Mouse (Mus musculus) brain, embryonic 14.5 days (tissue): ENCODE measurements around the gene Sgms1. TPM values are rescaled to one million over a fixed set of nuclear protein-coding genes. Genes with fewer than 3 reads are reported as not detected.

Experiments
- DNase-seq: peaks from one replicate; pipeline ENCODE4 v3.0.0-alpha.2; 2011; ENCODE audit warnings: low read depth
- CTCF ChIP-seq: fragments of 200-500 bp; IDR thresholded peaks from 2 replicates; pipeline ENCODE4 v1.5.1; 2012; ENCODE audit warnings: inconsistent platforms, mild to moderate bottlenecking, moderate library complexity, borderline replicate concordance; ENCODE audit not compliant: insufficient read depth, insufficient read length; ENCODE audit errors: extremely low read depth
- POLR2A ChIP-seq: fragments of 200-500 bp; IDR thresholded peaks from 2 replicates; pipeline ENCODE4 v1.6.1; 2012; ENCODE audit warnings: mild to moderate bottlenecking, inconsistent platforms, borderline replicate concordance; ENCODE audit not compliant: poor library complexity, insufficient read depth, insufficient read length, severe bottlenecking; ENCODE audit errors: extremely low read depth
- polyA plus RNA-seq: library from polyadenylated mRNA; depleted of rRNA; stranded (reverse); fragments of >200 nt; gene quantifications from 2 replicates; pipeline ENCODE4 v1.2.3, GENCODE M21; 2012

Gene Sgms1
- polyA plus RNA-seq, 1 experiment = 13.6 TPM

- DNase-seq = peak; percentile 29
- TF ChIP-seq POLR2A (no peak), CTCF (no peak)
Measured at GRCm38 (mm10) chr19:32176458-32176857, 213.1 kb downstream of the Sgms1 start.

GRCm38 (mm10) chr19:32175991-32176390 lies 213.5 kb downstream of the Sgms1 start:
- DNase-seq = no peak
- TF ChIP-seq CTCF (no peak), POLR2A (no peak)

- TF ChIP-seq CTCF (no peak), POLR2A (no peak)
- no peak for DNase-seq
Measured at GRCm38 (mm10) chr19:32175013-32175412, 214.5 kb downstream of the Sgms1 start.

- no peak for DNase-seq
- TF ChIP-seq POLR2A = no peak
- TF ChIP-seq CTCF = no peak
Measured at GRCm38 (mm10) chr19:32174561-32174960, 215.0 kb downstream of the Sgms1 start.

GRCm38 (mm10) chr19:32173522-32174184 lies 215.9 kb downstream of the Sgms1 start:
- TF ChIP-seq POLR2A (no peak), CTCF (no peak)
- no peak for DNase-seq

- TF ChIP-seq POLR2A (no peak), CTCF (no peak)
Measured at GRCm38 (mm10) chr19:32172511-32172981, 217.0 kb downstream of the Sgms1 start.

GRCm38 (mm10) chr19:32171981-32172380 lies 217.5 kb downstream of the Sgms1 start:
- DNase-seq = no peak
- TF ChIP-seq CTCF = no peak
- no peak for TF ChIP-seq POLR2A

More at GRCm38 (mm10) chr19:32172511-32172981, 217.0 kb downstream of the Sgms1 start:
- DNase-seq = no peak

- peak; percentile 85 for DNase-seq
- TF ChIP-seq POLR2A = no peak
- TF ChIP-seq CTCF = peak; percentile 71; the same call in 1 of the 2 replicates
Measured at GRCm38 (mm10) chr19:32169634-32170540, 219.6 kb downstream of the Sgms1 start.

- DNase-seq = no peak
- no peak for TF ChIP-seq CTCF
- TF ChIP-seq POLR2A = no peak
Measured at GRCm38 (mm10) chr19:32168031-32168430, 221.5 kb downstream of the Sgms1 start.

GRCm38 (mm10) chr19:32166823-32167605 lies 222.5 kb downstream of the Sgms1 start:
- DNase-seq = no peak
- TF ChIP-seq POLR2A (no peak), CTCF (no peak)

- TF ChIP-seq POLR2A (no peak), CTCF (no peak)
- peak; percentile 21 for DNase-seq
Measured at GRCm38 (mm10) chr19:32165711-32166110, 223.8 kb downstream of the Sgms1 start.

GRCm38 (mm10) chr19:32164128-32164527 lies 225.4 kb downstream of the Sgms1 start:
- no peak for DNase-seq
- TF ChIP-seq POLR2A = no peak
- TF ChIP-seq CTCF = no peak
